ENCODE assay signal across 8 mouse cellular contexts in the genomic region with DNA sequence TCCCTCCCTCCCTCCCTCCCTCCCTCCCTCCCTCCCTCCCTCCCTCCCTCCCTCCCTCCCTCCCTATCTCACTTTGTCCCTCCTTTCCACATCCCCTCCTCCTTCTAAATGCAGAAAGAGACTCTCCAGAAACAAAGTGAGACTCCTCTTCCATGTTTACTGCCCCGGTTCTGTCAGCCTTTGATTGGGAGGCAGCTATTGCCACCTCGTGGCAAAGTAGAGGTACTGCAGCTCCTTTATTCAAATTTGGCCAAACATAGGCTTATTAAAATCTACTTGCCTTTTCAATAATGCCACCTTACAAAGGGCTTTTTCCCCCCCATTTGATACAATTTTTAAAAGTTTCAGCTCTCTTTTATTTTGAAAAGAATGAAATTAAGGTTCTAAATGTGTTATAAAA. TPM values are rescaled to one million over a fixed set of nuclear protein-coding genes. Genes with fewer than 3 reads are reported as not detected.
DNase-seq lines count a peak whose midpoint lies in the region; TF ChIP-seq lines count a peak whose summit lies in the region.
"Had no signal": no experiment of that assay in that cellular context is flagged by ENCODE, and none has a peak within 500 bp of the region (broad histone marks: within the 10 kb centered on the region; RNA-seq: fewer than 3 reads in every experiment).

No protein-coding gene starts in this region.

- peak; percentile 57 to 71 for DNase-seq in left cerebral cortex, postnatal 14 days (ENCODE audit: low spot score in 2 of 2)
- DNase-seq in left cerebral cortex, adult 9 months (ENCODE audit: low spot score in 2 of 2) = no peak
- DNase-seq in ES-E14 (ENCODE audit: low read depth, low spot score) = peak; percentile 36
- peak; percentile 27 to 46 for DNase-seq in heart, postnatal 14 days
- DNase-seq in retina, postnatal 7 days (ENCODE audit: low read depth, low spot score) = peak; percentile 43
- no peak for DNase-seq in frontal cortex, postnatal 25 days (ENCODE audit: low spot score in 2 of 2)

- intact Hi-C loops in left cerebral cortex, postnatal 14 days (cut with DNase I) = loop anchor here (5.0 kb wide), 2 partner anchors 287 to 332 kb away; no protein-coding TSS in a partner anchor
- intact Hi-C loops in heart, postnatal 14 days (cut with DNase I) = loop anchor here (1.0 kb wide), 1 partner anchor 329 kb away; no protein-coding TSS in a partner anchor

- peak; percentile 67 for TF ChIP-seq CTCF in bone marrow, adult 2 months (IDR thresholded peaks at IDR 0.05; ENCODE audit: control insufficient read depth, insufficient read depth, low read length)

- H3K4me3 ChIP-seq in ES-E14 (ENCODE audit: insufficient read depth in 1 of 2, low read depth in 1 of 2, low read length in 2 of 2, poor library complexity in 1 of 2, severe bottlenecking in 1 of 2) = no peak overlapping the region
- no peak overlapping the region for H3K4me3 ChIP-seq in bone marrow, adult 2 months (replicated peaks; ENCODE audit: control insufficient read depth, low read depth, low read length)
- H3K4me3 ChIP-seq: neural tube, embryonic 12.5 days had no signal

- H3K36me3 ChIP-seq in ES-E14 (ENCODE audit: control insufficient read depth, insufficient read depth, low read length, poor library complexity, severe bottlenecking) = no peaks in the 10 kb centered on the region

- no peak overlapping the region for H3K9ac ChIP-seq in ES-E14 (ENCODE audit: insufficient read depth, low read depth, low read length, poor library complexity, severe bottlenecking)
- H3K9ac ChIP-seq: neural tube, embryonic 12.5 days had no signal

- in situ Hi-C loops in ES-E14 (cut with MboI; ENCODE audit: low sequenced_read_pairs in 2 of 2, unreplicated experiment in 2 of 2) = loop anchor here in 1 of 2 experiments (25.0 kb wide), 1 partner anchor 287 kb away; no protein-coding TSS in a partner anchor

- no peaks in the 10 kb centered on the region for H3K9me3 ChIP-seq in ES-E14 (ENCODE audit: control insufficient read depth, insufficient read depth, low read depth, low read length)
- H3K9me3 ChIP-seq: neural tube, embryonic 12.5 days had no signal

- no peak overlapping the region for H3K27ac ChIP-seq in ES-E14 (ENCODE audit: insufficient read depth, low read depth, low read length, poor library complexity, severe bottlenecking)
- H3K27ac ChIP-seq in bone marrow, adult 2 months (ENCODE audit: control insufficient read depth, insufficient read depth, low read depth, low read length, poor library complexity) = no peak overlapping the region
- H3K27ac ChIP-seq: neural tube, embryonic 12.5 days had no signal

- H3K4me1 ChIP-seq in ES-E14 (ENCODE audit: control insufficient read depth in 2 of 2, insufficient read depth in 2 of 2, low read length in 2 of 2, poor library complexity in 1 of 2) = peaks cover 0 to 2% of the 10 kb centered on the region in 2 experiments; a peak in 1 of 4 replicates
- no peaks in the 10 kb centered on the region; the same call in 1 of the 2 replicates for H3K4me1 ChIP-seq in bone marrow, adult 2 months (ENCODE audit: control insufficient read depth, insufficient read depth, low read length)

- no peak for TF ChIP-seq POLR2A in bone marrow, adult 2 months (IDR thresholded peaks at IDR 0.05; ENCODE audit: borderline replicate concordance, control insufficient read depth, low read depth, low read length)

- WGBS in bone marrow, adult 2 months = 0% methylated on average over 2 of the region's 2 CpGs

TF ChIP-seq in ES-E14, 5 proteins besides CTCF, POLR2A, EP300 and RAD21:
- TF ChIP-seq ZNF384 (IDR thresholded peaks at IDR 0.05; ENCODE audit: low read depth, low read length) (no peak), ZC3H11A (IDR thresholded peaks at IDR 0.05; ENCODE audit: borderline replicate concordance, low read depth, low read length) (peak; percentile 61)

RNA-seq across cellular contexts. Expression of a gene that starts 5.0 kb away (rescaled TPM):
- 100 to 1,000 TPM; 455 to 491 TPM for total RNA-seq in left cerebral cortex, postnatal 14 days (2021)
- 0.79 TPM in 1 of 2 replicates, not detected in the other for total RNA-seq in ES-E14 (2012; rRNA removed)
- polyA plus RNA-seq in bone marrow, adult 2 months (2011; ENCODE audit: insufficient read depth, insufficient read length, low replicate concordance, missing spikeins) = 2.1 TPM in 1 of 2 replicates, not detected in the other
- under 1 TPM in 1 of 2 experiments, not detected in 1; 0.24 TPM for total RNA-seq in heart, postnatal 14 days (2021)

RNA-seq across cellular contexts. Expression of a gene that starts 24.6 kb away (rescaled TPM):
- 1 to 10 TPM; 2.6 to 3.1 TPM for total RNA-seq in left cerebral cortex, postnatal 14 days (2021)
- total RNA-seq in ES-E14 (2012; rRNA removed) = 21.5 and 25.2 TPM in 2 replicates
- 29.3 and 36.6 TPM in 2 replicates for polyA plus RNA-seq in bone marrow, adult 2 months (2011; ENCODE audit: insufficient read depth, insufficient read length, low replicate concordance, missing spikeins)
- total RNA-seq in heart, postnatal 14 days (2021) = 1 to 10 TPM; 4.3 to 6.3 TPM

Comparison
In these comparisons a context has a peak if more than half of its experiments do, and no peak if none do; other contexts are left out.
1. DNase-seq: peak in left cerebral cortex, postnatal 14 days (2 of 2), ES-E14 (single experiment), heart, postnatal 14 days (2 of 2) and retina, postnatal 7 days (single experiment); none in left cerebral cortex, adult 9 months (0 of 2) and frontal cortex, postnatal 25 days (0 of 2).
2. RNA of a gene that starts 5.0 kb away (total RNA-seq): 455 to 491 TPM in left cerebral cortex, postnatal 14 days; 0.79 TPM in ES-E14 and 0.24 TPM in heart, postnatal 14 days; every median in the first group is over 100 times any median in the second.